Comparison of ENCODE assay signal across 10 mouse cellular contexts in the genomic region with DNA sequence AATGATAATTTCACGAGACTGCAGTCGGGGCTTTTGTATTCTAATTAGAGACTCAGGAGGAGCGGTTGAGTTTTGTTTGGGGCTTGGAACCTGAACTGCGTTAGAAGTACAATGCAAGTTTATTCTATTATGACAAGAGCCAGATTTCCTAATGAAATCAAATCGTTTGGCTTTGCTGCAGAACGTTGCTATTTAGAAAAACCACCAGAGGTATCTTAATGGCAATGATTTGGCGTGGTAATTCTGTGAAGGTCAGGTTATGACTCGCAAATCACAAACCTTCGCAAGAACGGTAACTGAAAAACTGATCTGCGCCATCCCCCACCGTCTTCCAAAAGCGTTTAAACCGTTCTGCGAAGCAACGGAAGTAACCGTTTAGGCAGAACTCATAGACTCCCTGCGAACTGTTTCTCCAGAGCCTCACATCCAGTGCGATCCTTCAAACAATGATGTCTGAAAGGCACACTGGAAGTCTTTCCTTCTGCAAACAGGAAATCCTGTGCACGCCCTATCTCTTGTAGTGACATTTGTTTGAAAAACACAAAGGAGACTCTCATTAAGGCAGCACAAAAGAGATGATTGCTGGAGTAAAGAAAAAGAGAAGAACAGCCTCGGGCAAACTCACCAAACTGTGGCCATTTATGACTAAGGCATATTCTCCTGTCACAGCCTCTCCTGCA.
DNase-seq lines count a peak whose midpoint lies in the region; ATAC-seq and TF ChIP-seq lines count a peak whose summit lies in the region.
"Had no signal": no experiment of that assay in that cellular context is flagged by ENCODE, and none has a peak within 500 bp of the region (broad histone marks: within the 10 kb centered on the region; RNA-seq: fewer than 3 reads in every experiment).

No protein-coding gene starts in this region.

- no peak overlapping the region for H3K27ac ChIP-seq in forebrain, embryonic 14.5 days (ENCODE audit: low read depth, low read length)
- H3K27ac ChIP-seq in forebrain, embryonic 11.5 days (ENCODE audit: low read depth, low read length): no peak overlapping the region
- peak overlapping the region; percentile 50 for H3K27ac ChIP-seq in lung, embryonic 14.5 days (ENCODE audit: low read depth)
- peak overlapping the region; percentile 46 for H3K27ac ChIP-seq in heart, embryonic 16.5 days (ENCODE audit: low read length)
- H3K27ac ChIP-seq in neural tube, embryonic 15.5 days (replicated peaks): no peak overlapping the region
- H3K27ac ChIP-seq: midbrain, embryonic 15.5 days had no signal

- no peaks in the 10 kb centered on the region for H3K36me3 ChIP-seq in forebrain, embryonic 14.5 days (ENCODE audit: control insufficient read depth, insufficient read depth, low read length)
- H3K36me3 ChIP-seq in forebrain, embryonic 11.5 days (ENCODE audit: control insufficient read depth, insufficient read depth, low read length): no peaks in the 10 kb centered on the region
- H3K36me3 ChIP-seq in lung, embryonic 14.5 days (ENCODE audit: insufficient read depth): no peaks in the 10 kb centered on the region
- no peaks in the 10 kb centered on the region for H3K36me3 ChIP-seq in heart, embryonic 16.5 days (ENCODE audit: control insufficient read depth, insufficient read depth)
- no peaks in the 10 kb centered on the region for H3K36me3 ChIP-seq in neural tube, embryonic 15.5 days
- H3K36me3 ChIP-seq: midbrain, embryonic 15.5 days had no signal

- H3K9me3 ChIP-seq in forebrain, embryonic 14.5 days (replicated peaks; ENCODE audit: control insufficient read depth, low read length): no peaks in the 10 kb centered on the region
- H3K9me3 ChIP-seq in forebrain, embryonic 11.5 days (ENCODE audit: control insufficient read depth, low read length): no peaks in the 10 kb centered on the region
- H3K9me3 ChIP-seq in lung, embryonic 14.5 days (ENCODE audit: low read depth, low read length): no peaks in the 10 kb centered on the region
- H3K9me3 ChIP-seq in heart, embryonic 16.5 days (replicated peaks; ENCODE audit: control insufficient read depth, low read length): no peaks in the 10 kb centered on the region
- no peaks in the 10 kb centered on the region for H3K9me3 ChIP-seq in neural tube, embryonic 15.5 days (replicated peaks)
- H3K9me3 ChIP-seq: midbrain, embryonic 15.5 days had no signal

- TF ChIP-seq POLR2A in lung, adult 2 months (IDR thresholded peaks at IDR 0.05; ENCODE audit: borderline replicate concordance, extremely low read depth, low read depth, low read length): no peak

- TF ChIP-seq CTCF in lung, embryonic 14.5 days (IDR thresholded peaks at IDR 0.05; ENCODE audit: low read depth): no peak
- no peak for TF ChIP-seq CTCF in lung, adult 2 months (IDR thresholded peaks at IDR 0.05; ENCODE audit: insufficient read depth, low read length)

- peak; percentile 8 for DNase-seq in forebrain, embryonic 14.5 days (ENCODE audit: low spot score)
- DNase-seq in forebrain, embryonic 11.5 days (ENCODE audit: low spot score): no peak
- DNase-seq in lung, embryonic 14.5 days: peak; percentile 57
- no peak for DNase-seq in lung, adult 2 months
- DNase-seq in gastrocnemius, postnatal 10 days: no peak
- no peak for DNase-seq in right cerebral cortex, adult 18-20 months
- DNase-seq: B cell, adult 2 months had no signal

- no peak overlapping the region for H3K4me3 ChIP-seq in forebrain, embryonic 14.5 days (ENCODE audit: low read depth, low read length)
- H3K4me3 ChIP-seq in forebrain, embryonic 11.5 days (ENCODE audit: low read depth, low read length): no peak overlapping the region
- no peak overlapping the region for H3K4me3 ChIP-seq in lung, embryonic 14.5 days (ENCODE audit: low read depth, low read length)
- no peak overlapping the region for H3K4me3 ChIP-seq in lung, adult 2 months (replicated peaks; ENCODE audit: extremely low read depth, low read depth, low read length)
- H3K4me3 ChIP-seq in heart, embryonic 16.5 days (ENCODE audit: low read length): no peak overlapping the region
- no peak overlapping the region for H3K4me3 ChIP-seq in neural tube, embryonic 15.5 days (replicated peaks)
- H3K4me3 ChIP-seq: midbrain, embryonic 15.5 days had no signal

- no peak overlapping the region for H3K9ac ChIP-seq in forebrain, embryonic 14.5 days (ENCODE audit: low read length)
- H3K9ac ChIP-seq in forebrain, embryonic 11.5 days (ENCODE audit: low read length): no peak overlapping the region; the same call in 1 of the 2 replicates
- H3K9ac ChIP-seq in lung, embryonic 14.5 days: no peak overlapping the region
- H3K9ac ChIP-seq in heart, embryonic 16.5 days (ENCODE audit: low read length): no peak overlapping the region
- H3K9ac ChIP-seq in neural tube, embryonic 15.5 days (replicated peaks): no peak overlapping the region
- H3K9ac ChIP-seq: midbrain, embryonic 15.5 days had no signal

- no peak for ATAC-seq in forebrain, embryonic 14.5 days
- no peak for ATAC-seq in forebrain, embryonic 11.5 days (replicated peaks; ENCODE audit: low FRiP score)
- no peak for ATAC-seq in lung, embryonic 14.5 days (ENCODE audit: insufficient read depth)
- ATAC-seq in heart, embryonic 16.5 days (replicated peaks; ENCODE audit: extremely low read depth, insufficient read depth, low FRiP score): no peak
- ATAC-seq in neural tube, embryonic 15.5 days (ENCODE audit: low FRiP score): no peak
- ATAC-seq: midbrain, embryonic 15.5 days had no signal

- H3K4me2 ChIP-seq in forebrain, embryonic 14.5 days (ENCODE audit: low read length): no peak overlapping the region
- no peak overlapping the region for H3K4me2 ChIP-seq in forebrain, embryonic 11.5 days (ENCODE audit: low read depth, low read length, severe bottlenecking)
- H3K4me2 ChIP-seq in lung, embryonic 14.5 days: 0 out of 2 replicates have a peak overlapping the region, but pooled peaks have one; percentile 11
- H3K4me2 ChIP-seq in heart, embryonic 16.5 days (ENCODE audit: low read depth, low read length): peak overlapping the region; percentile 20
- peak overlapping the region; percentile 18 for H3K4me2 ChIP-seq in neural tube, embryonic 15.5 days
- H3K4me2 ChIP-seq: midbrain, embryonic 15.5 days had no signal

- H3K27me3 ChIP-seq in forebrain, embryonic 14.5 days (replicated peaks; ENCODE audit: control insufficient read depth, insufficient read depth, low read length): no peaks in the 10 kb centered on the region
- H3K27me3 ChIP-seq in forebrain, embryonic 11.5 days (ENCODE audit: control insufficient read depth, insufficient read depth, low read length): no peaks in the 10 kb centered on the region
- H3K27me3 ChIP-seq in lung, embryonic 14.5 days (ENCODE audit: insufficient read depth, low read length): no peaks in the 10 kb centered on the region
- H3K27me3 ChIP-seq in heart, embryonic 16.5 days (ENCODE audit: control insufficient read depth, insufficient read depth, low read length): no peaks in the 10 kb centered on the region
- no peaks in the 10 kb centered on the region for H3K27me3 ChIP-seq in neural tube, embryonic 15.5 days (replicated peaks)
- H3K27me3 ChIP-seq: midbrain, embryonic 15.5 days had no signal

- 42% methylated on average over 21 of the region's 21 CpGs for WGBS in forebrain, embryonic 14.5 days
- 60% methylated on average over 21 of the region's 21 CpGs for WGBS in forebrain, embryonic 11.5 days
- 61% methylated on average over 21 of the region's 21 CpGs for WGBS in lung, embryonic 14.5 days
- WGBS in lung, adult 2 months: 39% methylated on average over 21 of the region's 21 CpGs
- 66% methylated on average over 21 of the region's 21 CpGs for WGBS in heart, embryonic 16.5 days
- WGBS in neural tube, embryonic 15.5 days: 46% methylated on average over 21 of the region's 21 CpGs

- no peaks in the 10 kb centered on the region; the same call in 1 of the 2 replicates for H3K4me1 ChIP-seq in forebrain, embryonic 14.5 days (ENCODE audit: control insufficient read depth, insufficient read depth, low read length)
- H3K4me1 ChIP-seq in forebrain, embryonic 11.5 days (replicated peaks; ENCODE audit: control insufficient read depth, insufficient read depth, low read length): no peaks in the 10 kb centered on the region; the same call in 1 of the 2 replicates
- no peaks in the 10 kb centered on the region for H3K4me1 ChIP-seq in lung, embryonic 14.5 days (ENCODE audit: insufficient read depth)
- no peaks in the 10 kb centered on the region for H3K4me1 ChIP-seq in lung, adult 2 months (ENCODE audit: control insufficient read depth, insufficient read depth, low read length)
- H3K4me1 ChIP-seq in heart, embryonic 16.5 days (ENCODE audit: control insufficient read depth, insufficient read depth, low read length): no peaks in the 10 kb centered on the region
- H3K4me1 ChIP-seq in neural tube, embryonic 15.5 days: no peaks in the 10 kb centered on the region
- H3K4me1 ChIP-seq: midbrain, embryonic 15.5 days had no signal

Comparison
In these comparisons a context has a peak if more than half of its experiments do, and no peak if none do; other contexts are left out.
1. DNase-seq: peak in forebrain, embryonic 14.5 days (single experiment) and lung, embryonic 14.5 days (single experiment); none in forebrain, embryonic 11.5 days (single experiment), lung, adult 2 months (single experiment), gastrocnemius, postnatal 10 days (single experiment) and right cerebral cortex, adult 18-20 months (single experiment).
2. H3K27ac ChIP-seq: peak in lung, embryonic 14.5 days (single experiment) and heart, embryonic 16.5 days (single experiment); none in forebrain, embryonic 14.5 days (single experiment), forebrain, embryonic 11.5 days (single experiment) and neural tube, embryonic 15.5 days (single experiment).
3. H3K4me2 ChIP-seq: peak in lung, embryonic 14.5 days (single experiment), heart, embryonic 16.5 days (single experiment) and neural tube, embryonic 15.5 days (single experiment); none in forebrain, embryonic 14.5 days (single experiment) and forebrain, embryonic 11.5 days (single experiment).